Mouse (Mus musculus): ENCODE measurements at regions not wholly inside any gene's neighbourhood (a gene's known extent, or its start where the extent isn't known, plus 50 kb on each side); places are given as distances from the start of the nearest gene placed in this dataset.

GRCm38 (mm10) chr17:9907077-9907476 is 237.6 kb upstream of the Pabpc6 start:
- DNase-seq (ENCODE audit: low read depth, low spot score) = no peak

GRCm38 (mm10) chr17:9905501-9906462 is 236.3 kb upstream of the Pabpc6 start:
- peak; percentile 88 for DNase-seq (ENCODE audit: low read depth, low spot score)

- peak; percentile 50 for DNase-seq (ENCODE audit: low read depth, low spot score)
Measured at GRCm38 (mm10) chr17:9904525-9904991, 235.0 kb upstream of the Pabpc6 start.

- peak; percentile 36 for DNase-seq (ENCODE audit: low read depth, low spot score)
Measured at GRCm38 (mm10) chr17:9903313-9903712, 233.8 kb upstream of the Pabpc6 start.

GRCm38 (mm10) chr17:9896964-9897363 is 227.4 kb upstream of the Pabpc6 start:
- no peak for DNase-seq (ENCODE audit: low read depth, low spot score)

GRCm38 (mm10) chr17:9895686-9896082 is 226.2 kb upstream of the Pabpc6 start:
- no peak for DNase-seq (ENCODE audit: low read depth, low spot score)

- DNase-seq (ENCODE audit: low read depth, low spot score) = no peak
Measured at GRCm38 (mm10) chr17:9894828-9895685, 225.5 kb upstream of the Pabpc6 start.

GRCm38 (mm10) chr17:9893966-9894365 is 224.4 kb upstream of the Pabpc6 start:
- no peak for DNase-seq (ENCODE audit: low read depth, low spot score)

GRCm38 (mm10) chr17:9892776-9893175 is 223.3 kb upstream of the Pabpc6 start:
- DNase-seq (ENCODE audit: low read depth, low spot score) = no peak

GRCm38 (mm10) chr17:9892141-9892540 is 222.6 kb upstream of the Pabpc6 start:
- no peak for DNase-seq (ENCODE audit: low read depth, low spot score)

GRCm38 (mm10) chr17:9888494-9888893 is 219.0 kb upstream of the Pabpc6 start:
- DNase-seq (ENCODE audit: low read depth, low spot score) = no peak

- DNase-seq (ENCODE audit: low read depth, low spot score) = peak; percentile 24
Measured at GRCm38 (mm10) chr17:9885110-9885509, 215.6 kb upstream of the Pabpc6 start.

GRCm38 (mm10) chr17:9882639-9883226 is 213.2 kb upstream of the Pabpc6 start:
- peak; percentile 25 for DNase-seq (ENCODE audit: low read depth, low spot score)

- peak; percentile 81 for DNase-seq (ENCODE audit: low read depth, low spot score)
Measured at GRCm38 (mm10) chr17:9879556-9880206, 210.2 kb upstream of the Pabpc6 start.

GRCm38 (mm10) chr17:9873695-9874094 is 204.2 kb upstream of the Pabpc6 start:
- DNase-seq (ENCODE audit: low read depth, low spot score) = no peak

- DNase-seq (ENCODE audit: low read depth, low spot score) = no peak
Measured at GRCm38 (mm10) chr17:9870237-9870636, 200.7 kb upstream of the Pabpc6 start.

- DNase-seq (ENCODE audit: low read depth, low spot score) = no peak
Measured at GRCm38 (mm10) chr17:9868747-9869281, 199.3 kb upstream of the Pabpc6 start.

- DNase-seq (ENCODE audit: low read depth, low spot score) = no peak
Measured at GRCm38 (mm10) chr17:9864254-9864653, 194.7 kb upstream of the Pabpc6 start.

- peak; percentile 73 for DNase-seq (ENCODE audit: low read depth, low spot score)
Measured at GRCm38 (mm10) chr17:9861923-9862854, 192.7 kb upstream of the Pabpc6 start.

GRCm38 (mm10) chr17:9861346-9861745 is 191.8 kb upstream of the Pabpc6 start:
- DNase-seq (ENCODE audit: low read depth, low spot score) = peak; percentile 65

Measured in brain, adult 2 months (tissue).